ENCODE assay signal across 8 mouse cellular contexts in the genomic region with DNA sequence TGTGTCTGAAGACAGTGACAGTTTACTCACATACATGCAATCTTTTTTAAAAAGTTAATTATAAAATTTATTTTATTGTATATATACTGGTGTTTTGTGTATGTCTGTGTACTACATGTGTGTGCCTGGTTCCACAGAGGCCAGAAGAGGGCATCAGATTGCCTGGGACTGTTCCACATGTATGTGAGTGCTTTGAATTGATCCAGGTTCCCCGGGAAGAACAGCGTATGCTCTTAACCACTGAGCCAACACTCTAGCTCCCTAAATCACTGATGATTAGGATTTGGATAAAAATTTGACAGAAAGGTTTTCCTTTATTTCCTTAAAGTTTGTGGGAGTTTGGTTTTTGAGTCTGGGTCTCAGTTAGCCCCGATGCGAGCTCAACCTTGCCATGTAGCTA. TPM values are rescaled to one million over a fixed set of nuclear protein-coding genes. Genes with fewer than 3 reads are reported as not detected.
A peak's percentile ranks its signal among the peaks of the same experiment; 100 is the strongest.
DNase-seq lines count a peak whose midpoint lies in the region; ATAC-seq and TF ChIP-seq lines count a peak whose summit lies in the region.

No protein-coding gene starts in this region.

- H3K4me2 ChIP-seq in lung, embryonic 16.5 days (ENCODE audit: low read depth, low read length), result peak overlapping the region; percentile 79
- H3K4me2 ChIP-seq in heart, embryonic 16.5 days (ENCODE audit: low read depth, low read length), result peak overlapping the region; percentile 75

- 34% methylated on average over 4 of the region's 4 CpGs for WGBS in lung, embryonic 16.5 days
- WGBS in heart, embryonic 16.5 days, result 38% methylated on average over 4 of the region's 4 CpGs

- H3K9ac ChIP-seq in lung, embryonic 16.5 days (ENCODE audit: low read length), result peak overlapping the region; percentile 87
- H3K9ac ChIP-seq in heart, embryonic 16.5 days (ENCODE audit: low read length), result peak overlapping the region; percentile 78

- H3K27ac ChIP-seq in lung, embryonic 16.5 days (ENCODE audit: low read length), result peak overlapping the region; percentile 84
- H3K27ac ChIP-seq in heart, embryonic 16.5 days (ENCODE audit: low read length), result peak overlapping the region; percentile 84

- peaks cover 11% of the 10 kb centered on the region for H3K4me1 ChIP-seq in lung, embryonic 16.5 days (replicated peaks; ENCODE audit: control insufficient read depth, insufficient read depth, low read length)
- peaks cover 10% of the 10 kb centered on the region for H3K4me1 ChIP-seq in heart, embryonic 16.5 days (ENCODE audit: control insufficient read depth, insufficient read depth, low read length)

- H3K9me3 ChIP-seq in lung, embryonic 16.5 days (ENCODE audit: control insufficient read depth, low read length), result no peaks in the 10 kb centered on the region
- no peaks in the 10 kb centered on the region for H3K9me3 ChIP-seq in heart, embryonic 16.5 days (replicated peaks; ENCODE audit: control insufficient read depth, low read length)

- ATAC-seq in lung, embryonic 16.5 days (ENCODE audit: low read depth), result peak; percentile 35; the same call in 1 of the 2 replicates
- no peak for ATAC-seq in heart, embryonic 16.5 days (replicated peaks; ENCODE audit: extremely low read depth, insufficient read depth, low FRiP score)
- peak; percentile 53 for ATAC-seq in megakaryocyte progenitor cell, adult 5-6 weeks (replicated peaks; ENCODE audit: poor library complexity)

- TF ChIP-seq CTCF in brain, embryonic 14.5 days (IDR thresholded peaks at IDR 0.05; ENCODE audit: borderline replicate concordance, extremely low read depth, insufficient read depth, insufficient read length), result no peak

- no peak for DNase-seq in lung, postnatal 14 days
- peak; percentile 33 for DNase-seq in brain, embryonic 14.5 days (ENCODE audit: low read depth)
- no peak for DNase-seq in cerebellum, adult 9-10 months
- no peak for DNase-seq in urinary bladder, adult 18-20 months (ENCODE audit: low spot score in 2 of 2)
- no peak for DNase-seq in left cerebral cortex, adult 8-10 months (ENCODE audit: low spot score in 2 of 2)

- peak overlapping the region; percentile 87 for H3K4me3 ChIP-seq in lung, embryonic 16.5 days (ENCODE audit: low read length)
- peak overlapping the region; percentile 81 for H3K4me3 ChIP-seq in heart, embryonic 16.5 days (ENCODE audit: low read length)

- no peaks in the 10 kb centered on the region for H3K27me3 ChIP-seq in lung, embryonic 16.5 days (ENCODE audit: control insufficient read depth, insufficient read depth, low read depth, low read length)
- H3K27me3 ChIP-seq in heart, embryonic 16.5 days (ENCODE audit: control insufficient read depth, insufficient read depth, low read length), result no peaks in the 10 kb centered on the region

- peaks cover 6% of the 10 kb centered on the region for H3K36me3 ChIP-seq in lung, embryonic 16.5 days (ENCODE audit: control insufficient read depth, insufficient read depth, low read length)
- H3K36me3 ChIP-seq in heart, embryonic 16.5 days (ENCODE audit: control insufficient read depth, insufficient read depth), result peaks cover 16% of the 10 kb centered on the region

- TF ChIP-seq POLR2A in brain, embryonic 14.5 days (IDR thresholded peaks at IDR 0.05; ENCODE audit: borderline replicate concordance, extremely low read depth, insufficient read depth, insufficient read length, poor library complexity, severe bottlenecking), result no peak

RNA-seq across cellular contexts. Expression of a gene that starts 0.8 kb away (rescaled TPM):
- polyA plus RNA-seq in lung, embryonic 16.5 days (2015; fragmentation: Nextera tagmentation; extraction: Ambion mirVana), result 158 and 165 TPM in 2 replicates
- 105 and 168 TPM in 2 replicates for polyA plus RNA-seq in brain, embryonic 14.5 days (2012; rRNA removed)
- 107 and 117 TPM in 2 replicates for polyA plus RNA-seq in heart, embryonic 16.5 days (2015; fragmentation: Nextera tagmentation; extraction: Ambion mirVana)
- total RNA-seq in megakaryocyte progenitor cell, adult 5-6 weeks (2015), result 131 and 149 TPM in 2 replicates
- 131 and 147 TPM in 2 replicates for total RNA-seq in megakaryocyte progenitor cell, adult 5-6 weeks (2017)
- total RNA-seq in left cerebral cortex, adult 8-10 months (2022), result 10 to 100 TPM; 43.9 to 49.4 (median 46.0) TPM

RNA-seq across cellular contexts. Expression of a gene that starts 27.3 kb away (rescaled TPM):
- polyA plus RNA-seq in lung, embryonic 16.5 days (2015; fragmentation: Nextera tagmentation; extraction: Ambion mirVana), result 889 and 930 TPM in 2 replicates
- polyA plus RNA-seq in brain, embryonic 14.5 days (2012; rRNA removed), result 702 and 773 TPM in 2 replicates
- 556 and 599 TPM in 2 replicates for polyA plus RNA-seq in heart, embryonic 16.5 days (2015; fragmentation: Nextera tagmentation; extraction: Ambion mirVana)
- 682 and 726 TPM in 2 replicates for total RNA-seq in megakaryocyte progenitor cell, adult 5-6 weeks (2015)
- 483 and 527 TPM in 2 replicates for total RNA-seq in megakaryocyte progenitor cell, adult 5-6 weeks (2017)
- total RNA-seq in left cerebral cortex, adult 8-10 months (2022), result 100 to 1,000 TPM; 262 to 316 (median 290) TPM

RNA-seq across cellular contexts. Expression of a gene that starts 40.3 kb away (rescaled TPM):
- 79.3 and 87.6 TPM in 2 replicates for polyA plus RNA-seq in lung, embryonic 16.5 days (2015; fragmentation: Nextera tagmentation; extraction: Ambion mirVana)
- polyA plus RNA-seq in brain, embryonic 14.5 days (2012; rRNA removed), result 35.5 and 36.7 TPM in 2 replicates
- polyA plus RNA-seq in heart, embryonic 16.5 days (2015; fragmentation: Nextera tagmentation; extraction: Ambion mirVana), result 84.4 and 86.2 TPM in 2 replicates
- total RNA-seq in megakaryocyte progenitor cell, adult 5-6 weeks (2015), result 56.9 and 63.7 TPM in 2 replicates
- total RNA-seq in megakaryocyte progenitor cell, adult 5-6 weeks (2017), result 43.2 and 50.3 TPM in 2 replicates
- 10 to 100 TPM; 36.9 to 57.0 (median 48.4) TPM for total RNA-seq in left cerebral cortex, adult 8-10 months (2022)

RNA-seq across cellular contexts. Expression of a gene that starts 40.4 kb away (rescaled TPM):
- 21.1 and 25.4 TPM in 2 replicates for polyA plus RNA-seq in lung, embryonic 16.5 days (2015; fragmentation: Nextera tagmentation; extraction: Ambion mirVana)
- 43.3 and 57.1 TPM in 2 replicates for polyA plus RNA-seq in brain, embryonic 14.5 days (2012; rRNA removed)
- polyA plus RNA-seq in heart, embryonic 16.5 days (2015; fragmentation: Nextera tagmentation; extraction: Ambion mirVana), result 15.4 and 18.8 TPM in 2 replicates
- 27.9 and 28.3 TPM in 2 replicates for total RNA-seq in megakaryocyte progenitor cell, adult 5-6 weeks (2015)
- 17.0 and 40.0 TPM in 2 replicates for total RNA-seq in megakaryocyte progenitor cell, adult 5-6 weeks (2017)
- 10 to 100 TPM; 73.8 to 92.9 (median 89.0) TPM for total RNA-seq in left cerebral cortex, adult 8-10 months (2022)

RNA-seq across cellular contexts. Expression of a gene that starts 49.2 kb away (rescaled TPM):
- polyA plus RNA-seq in lung, embryonic 16.5 days (2015; fragmentation: Nextera tagmentation; extraction: Ambion mirVana), result 460 and 462 TPM in 2 replicates
- 1,229 and 1,645 TPM in 2 replicates for polyA plus RNA-seq in brain, embryonic 14.5 days (2012; rRNA removed)
- polyA plus RNA-seq in heart, embryonic 16.5 days (2015; fragmentation: Nextera tagmentation; extraction: Ambion mirVana), result 523 and 525 TPM in 2 replicates
- 179 TPM in 2 replicates for total RNA-seq in megakaryocyte progenitor cell, adult 5-6 weeks (2015)
- total RNA-seq in megakaryocyte progenitor cell, adult 5-6 weeks (2017), result 143 and 157 TPM in 2 replicates
- 100 to 1,000 TPM; 125 to 152 (median 137) TPM for total RNA-seq in left cerebral cortex, adult 8-10 months (2022)
